Mouse (Mus musculus): ENCODE measurements around the gene Tbc1d12. TPM values are rescaled to one million over a fixed set of nuclear protein-coding genes. Genes with fewer than 3 reads are reported as not detected.
A peak's percentile ranks its signal among the peaks of the same experiment; 100 is the strongest.
"Not testable (repeated sequence)": the region's sequence is repeated elsewhere in the genome, so short reads cannot be mapped to it uniquely, and the experiment has no call there.

The Tbc1d12 gene
- 5.5 to 10.3 TPM (median 6.4 TPM) in 3 replicates for total RNA-seq (2017)

- peak; percentile 96 for ATAC-seq (replicated peaks; ENCODE audit: insufficient number of reproducible peaks, low FRiP score, low TSS enrichment, poor library complexity, severe bottlenecking)
These were observed at the start of gene Tbc1d12 for GRCm38 (mm10) chr19:38836438-38837170. Gene Tbc1d12 (plus strand): TSS chr19:38836579.

- ATAC-seq (replicated peaks; ENCODE audit: insufficient number of reproducible peaks, low FRiP score, low TSS enrichment, poor library complexity, severe bottlenecking): no peak
These were observed 48.6 kb upstream of the Tbc1d12 start for GRCm38 (mm10) chr19:38787756-38788155.

- no peak for ATAC-seq (replicated peaks; ENCODE audit: insufficient number of reproducible peaks, low FRiP score, low TSS enrichment, poor library complexity, severe bottlenecking)
These were observed 42.8 kb upstream of the Tbc1d12 start for GRCm38 (mm10) chr19:38793563-38794045.

- ATAC-seq (replicated peaks; ENCODE audit: insufficient number of reproducible peaks, low FRiP score, low TSS enrichment, poor library complexity, severe bottlenecking): no peak
These were observed 39.8 kb upstream of the Tbc1d12 start for GRCm38 (mm10) chr19:38796546-38796945.

- no peak for ATAC-seq (replicated peaks; ENCODE audit: insufficient number of reproducible peaks, low FRiP score, low TSS enrichment, poor library complexity, severe bottlenecking)
These were observed 38.1 kb upstream of the Tbc1d12 start for GRCm38 (mm10) chr19:38798291-38798690.

- ATAC-seq (replicated peaks; ENCODE audit: insufficient number of reproducible peaks, low FRiP score, low TSS enrichment, poor library complexity, severe bottlenecking): no peak
These were observed 37.6 kb upstream of the Tbc1d12 start for GRCm38 (mm10) chr19:38798801-38799200.

- no peak for ATAC-seq (replicated peaks; ENCODE audit: insufficient number of reproducible peaks, low FRiP score, low TSS enrichment, poor library complexity, severe bottlenecking)
These were observed 18.2 kb upstream of the Tbc1d12 start for GRCm38 (mm10) chr19:38818191-38818590.

- peak; percentile 96 for ATAC-seq (replicated peaks; ENCODE audit: insufficient number of reproducible peaks, low FRiP score, low TSS enrichment, poor library complexity, severe bottlenecking)
These were observed 17.5 kb upstream of the Tbc1d12 start, which contains the start of gene Noc3l for GRCm38 (mm10) chr19:38818766-38819426. Gene Noc3l (minus strand): TSS chr19:38819237.

GRCm38 (mm10) chr19:38819427-38819802 is 17.0 kb upstream of the Tbc1d12 start:
- 0 out of 2 replicates have a peak, but pooled peaks have one; percentile 5 for ATAC-seq (replicated peaks; ENCODE audit: insufficient number of reproducible peaks, low FRiP score, low TSS enrichment, poor library complexity, severe bottlenecking)

- ATAC-seq (replicated peaks; ENCODE audit: insufficient number of reproducible peaks, low FRiP score, low TSS enrichment, poor library complexity, severe bottlenecking): no peak
These were observed 16.1 kb upstream of the Tbc1d12 start for GRCm38 (mm10) chr19:38820186-38820804.

- ATAC-seq (replicated peaks; ENCODE audit: insufficient number of reproducible peaks, low FRiP score, low TSS enrichment, poor library complexity, severe bottlenecking): no peak
These were observed 3.2 kb upstream of the Tbc1d12 start for GRCm38 (mm10) chr19:38833224-38833623.

GRCm38 (mm10) chr19:38836084-38836437 is 318 bp upstream of the Tbc1d12 start:
- ATAC-seq (replicated peaks; ENCODE audit: insufficient number of reproducible peaks, low FRiP score, low TSS enrichment, poor library complexity, severe bottlenecking): no peak; the same call in 1 of the 2 replicates

- 0 out of 2 replicates have a peak, but pooled peaks have one; percentile 36 for ATAC-seq (replicated peaks; ENCODE audit: insufficient number of reproducible peaks, low FRiP score, low TSS enrichment, poor library complexity, severe bottlenecking)
These were observed 827 bp downstream of the Tbc1d12 start for GRCm38 (mm10) chr19:38837171-38837641.

- no peak for ATAC-seq (replicated peaks; ENCODE audit: insufficient number of reproducible peaks, low FRiP score, low TSS enrichment, poor library complexity, severe bottlenecking)
These were observed 8.4 kb downstream of the Tbc1d12 start for GRCm38 (mm10) chr19:38844817-38845216.

- ATAC-seq (replicated peaks; ENCODE audit: insufficient number of reproducible peaks, low FRiP score, low TSS enrichment, poor library complexity, severe bottlenecking): no peak
These were observed 10.0 kb downstream of the Tbc1d12 start for GRCm38 (mm10) chr19:38846373-38846772.

GRCm38 (mm10) chr19:38858224-38858623 is 21.8 kb downstream of the Tbc1d12 start:
- no peak for ATAC-seq (replicated peaks; ENCODE audit: insufficient number of reproducible peaks, low FRiP score, low TSS enrichment, poor library complexity, severe bottlenecking)

GRCm38 (mm10) chr19:38862523-38862922 is 26.1 kb downstream of the Tbc1d12 start:
- no peak for ATAC-seq (replicated peaks; ENCODE audit: insufficient number of reproducible peaks, low FRiP score, low TSS enrichment, poor library complexity, severe bottlenecking)

- not testable (repeated sequence) for ATAC-seq (replicated peaks; ENCODE audit: insufficient number of reproducible peaks, low FRiP score, low TSS enrichment, poor library complexity, severe bottlenecking)
These were observed 38.4 kb downstream of the Tbc1d12 start for GRCm38 (mm10) chr19:38874825-38875224.

GRCm38 (mm10) chr19:38880300-38880699 is 43.9 kb downstream of the Tbc1d12 start:
- ATAC-seq (replicated peaks; ENCODE audit: insufficient number of reproducible peaks, low FRiP score, low TSS enrichment, poor library complexity, severe bottlenecking): no peak
